Mouse (Mus musculus) kidney, adult 2 months (tissue): ENCODE measurements at regions not wholly inside any gene's neighbourhood (a gene's known extent, or its start where the extent isn't known, plus 50 kb on each side); places are given as distances from the start of the nearest gene placed in this dataset.

Source experiments
- DNase-seq: peaks from one replicate; pipeline ENCODE4 v3.0.0; 2021
- H3K27ac ChIP-seq: fragments of 200-500 bp; 2 replicates; pipeline ENCODE4 v1.5.1; 2012; ENCODE audit warnings: low read depth, low read length, control low read depth, inconsistent platforms; ENCODE audit not compliant: insufficient read depth
- H3K27me3 ChIP-seq: fragments of 200-500 bp; replicated peaks from 2 replicates; pipeline ENCODE4 v1.6.1; 2012; ENCODE audit warnings: mild to moderate bottlenecking, moderate library complexity, low read length, inconsistent platforms; ENCODE audit not compliant: control insufficient read depth, insufficient read depth
- H3K36me3 ChIP-seq: fragments of 200-500 bp; 2 replicates; pipeline ENCODE4 v1.6.1; 2012; ENCODE audit warnings: mild to moderate bottlenecking, moderate library complexity, low read length, inconsistent platforms; ENCODE audit not compliant: control insufficient read depth, insufficient read depth
- H3K4me1 ChIP-seq: fragments of 200-500 bp; 2 replicates; pipeline ENCODE4 v1.6.1; 2011; ENCODE audit warnings: low read length; ENCODE audit not compliant: control insufficient read depth, insufficient read depth
- H3K4me3 ChIP-seq: fragments of 200-500 bp; 2 replicates; pipeline ENCODE4 v1.5.1; 2011; ENCODE audit warnings: mild to moderate bottlenecking, low read depth, low read length, control low read depth; ENCODE audit not compliant: insufficient read depth
- CTCF ChIP-seq: fragments of 200-500 bp; conservative IDR thresholded peaks from 2 replicates; pipeline ENCODE4 v1.5.1; 2011; ENCODE audit warnings: low read depth, mild to moderate bottlenecking, control low read depth, low read length, moderate library complexity, mixed read lengths; ENCODE audit not compliant: insufficient read depth, insufficient read length
- POLR2A ChIP-seq: fragments of 200-500 bp; IDR thresholded peaks from one replicate; pipeline ENCODE4 v1.6.1; 2011; ENCODE audit warnings: low read depth, low read length, control low read depth
- WGBS: fragments of 180-500 bp; shearing (Covaris S2); methylation state at CpG from one replicate; pipeline ENCODE4 v1.1.7; 2018; 5-methylcytosine and 5-hydroxymethylcytosine counted together

- WGBS = 94% methylated on average over 4 of the region's 4 CpGs
- Histone ChIP-seq H3K4me3 (no peak overlapping the region), H3K36me3 (no peaks in the 10 kb centered on the region), H3K4me1 (no peaks in the 10 kb centered on the region; the same call in 1 of the 2 replicates), H3K27ac (no peak overlapping the region), H3K27me3 (no peaks in the 10 kb centered on the region)
- no peak for DNase-seq
- TF ChIP-seq POLR2A = no peak
- no peak for TF ChIP-seq CTCF
Measured at GRCm38 (mm10) chr5:138915496-138915895, 81.7 kb downstream of the Pdgfa start.

GRCm38 (mm10) chr5:138920156-138920845 lies 76.9 kb downstream of the Pdgfa start:
- no peak for TF ChIP-seq POLR2A
- no peak for TF ChIP-seq CTCF
- Histone ChIP-seq H3K27me3 (no peaks in the 10 kb centered on the region), H3K27ac (no peak overlapping the region), H3K4me1 (no peaks in the 10 kb centered on the region; the same call in 1 of the 2 replicates), H3K4me3 (no peak overlapping the region), H3K36me3 (no peaks in the 10 kb centered on the region)
- DNase-seq = peak; percentile 94
- WGBS = 46% methylated on average over 7 of the region's 7 CpGs

- no peaks in the 10 kb centered on the region for H3K4me1 ChIP-seq
- no peak overlapping the region for H3K27ac ChIP-seq
- WGBS = 67% methylated on average over 3 of the region's 3 CpGs
- no peaks in the 10 kb centered on the region for H3K36me3 ChIP-seq
- H3K27me3 ChIP-seq = no peaks in the 10 kb centered on the region
- H3K4me3 ChIP-seq = no peak overlapping the region
- TF ChIP-seq POLR2A = no peak
- TF ChIP-seq CTCF = no peak
- peak; percentile 30 for DNase-seq
Measured at GRCm38 (mm10) chr5:138922116-138922515, 75.1 kb downstream of the Pdgfa start.
